Mouse (Mus musculus): Measurements from ENCODE around the gene Scgb2b17.
"Not testable (repeated sequence)": the region's sequence is repeated elsewhere in the genome, so short reads cannot be mapped to it uniquely, and the experiment has no call there.

Gene Scgb2b17

GRCm38 (mm10) chr7:33056461-33056860 is at the start of gene Scgb2b17:
Scgb2b17 (minus strand) TSS chr7:33056561.
- not testable (repeated sequence) for DNase-seq

GRCm38 (mm10) chr7:33063149-33063548 is 6.8 kb upstream of the Scgb2b17 start, which contains the start of gene Scgb1b17:
Scgb1b17 (plus strand) TSS chr7:33063449.
- DNase-seq = not testable (repeated sequence)
